Mouse (Mus musculus) G1E (cell line): ENCODE measurements around the gene Hist1h2bg. TPM values are rescaled to one million over a fixed set of nuclear protein-coding genes. Genes with fewer than 3 reads are reported as not detected.
"Not testable (repeated sequence)": the region's sequence is repeated elsewhere in the genome, so short reads cannot be mapped to it uniquely, and the experiment has no call there.

Source experiments
- ATAC-seq: 2 replicates; pipeline ENCODE4 v1.8.0; 2016; ENCODE audit warnings: mild to moderate bottlenecking; ENCODE audit not compliant: insufficient number of reproducible peaks, poor library complexity, low FRiP score, severe bottlenecking; ENCODE audit errors: extremely low read depth
- DNase-seq: peaks from one replicate; pipeline ENCODE4 v3.0.0; 2012; ENCODE audit warnings: low spot score
- H3K27me3 ChIP-seq: 2 replicates; pipeline ENCODE4 v1.6.1; 2012; ENCODE audit warnings: mild to moderate bottlenecking, low read length, inconsistent platforms; ENCODE audit not compliant: insufficient read depth
- H3K36me3 ChIP-seq: replicated peaks from 2 replicates; pipeline ENCODE3; 2012; ENCODE audit warnings: mild to moderate bottlenecking, inconsistent platforms
- H3K4me1 ChIP-seq: 2 replicates; pipeline ENCODE4 v1.6.1; 2012; ENCODE audit warnings: low read depth, low read length, inconsistent platforms, mixed read lengths; ENCODE audit not compliant: insufficient read depth
- H3K4me3 ChIP-seq: 2 replicates; pipeline ENCODE4 v1.5.1; 2012; ENCODE audit warnings: low read depth, mild to moderate bottlenecking, inconsistent platforms, low read length, moderate library complexity, mixed read lengths
- H3K9me3 ChIP-seq: replicated peaks from 2 replicates; pipeline ENCODE4 v1.6.1; 2012; ENCODE audit warnings: inconsistent platforms
- CTCF ChIP-seq: IDR thresholded peaks from 2 replicates; pipeline ENCODE4 v1.5.1; 2012; ENCODE audit warnings: low read depth, low read length, inconsistent platforms, mixed read lengths
- GATA1 ChIP-seq: IDR thresholded peaks from 2 replicates; pipeline ENCODE4 v1.6.1; 2012; ENCODE audit warnings: borderline replicate concordance, low read length, inconsistent platforms, mixed read lengths
- GATA2 ChIP-seq: IDR thresholded peaks from 2 replicates; pipeline ENCODE4 v1.6.1; 2012; ENCODE audit warnings: low read depth, low read length, inconsistent platforms, borderline replicate concordance
- POLR2AphosphoS5 ChIP-seq: IDR thresholded peaks from 2 replicates; pipeline ENCODE4 v1.6.1; 2012; ENCODE audit warnings: low read depth, low read length, inconsistent platforms; ENCODE audit not compliant: insufficient replicate concordance
- TAL1 ChIP-seq: conservative IDR thresholded peaks from 2 replicates; pipeline ENCODE4 v1.6.1; 2012; ENCODE audit warnings: low read depth, low read length, inconsistent platforms, mixed read lengths
- polyA plus RNA-seq: library from polyadenylated mRNA; stranded (reverse); fragments of >175 nt; gene quantifications from 2 replicates; pipeline ENCODE4 v1.2.3, GENCODE M21; 2012
- total RNA-seq, 2 experiments: library from RNA; stranded (forward) in 1 of 2; stranded (reverse) in 1 of 2; fragments of 200-1000 nt in 1 of 2; fragments of >200 nt in 1 of 2; fragmentation: Nextera tagmentation in 1 of 2; gene quantifications; 2 replicates each; pipeline ENCODE4 v1.2.3; 2014 to 2017

Hist1h2bg gene
- total and polyA plus RNA-seq, 3 experiments: 13.0 to 1,531 (median 1,342) TPM

GRCm38 (mm10) chr13:23586099-23586939, 15.1 kb downstream of the Hist1h2bg start:
- H3K4me3 ChIP-seq: peak overlapping the region; percentile 4; the same call in 1 of the 2 replicates
- H3K4me1 ChIP-seq: peaks cover 62% of the 10 kb centered on the region
- TF ChIP-seq POLR2AphosphoS5: no peak
- no peak for TF ChIP-seq TAL1
- TF ChIP-seq GATA2: no peak
- no peak for TF ChIP-seq CTCF
- TF ChIP-seq GATA1: no peak
- ATAC-seq (no peak), DNase-seq (no peak)
- H3K36me3 ChIP-seq: no peaks in the 10 kb centered on the region
- H3K9me3 ChIP-seq: no peaks in the 10 kb centered on the region
- H3K27me3 ChIP-seq: no peaks in the 10 kb centered on the region

- H3K36me3 ChIP-seq: no peaks in the 10 kb centered on the region
- ATAC-seq (no peak), DNase-seq (no peak)
- TF ChIP-seq GATA2: no peak
- TF ChIP-seq GATA1: no peak
- no peak for TF ChIP-seq POLR2AphosphoS5
- no peak for TF ChIP-seq TAL1
- TF ChIP-seq CTCF: no peak
- no peaks in the 10 kb centered on the region for H3K27me3 ChIP-seq
- no peaks in the 10 kb centered on the region for H3K9me3 ChIP-seq
- H3K4me1 ChIP-seq: peaks cover 63% of the 10 kb centered on the region
- H3K4me3 ChIP-seq: no peak overlapping the region; the same call in 1 of the 2 replicates
These were observed 15.7 kb downstream of the Hist1h2bg start for GRCm38 (mm10) chr13:23586940-23587225.

DNA sequence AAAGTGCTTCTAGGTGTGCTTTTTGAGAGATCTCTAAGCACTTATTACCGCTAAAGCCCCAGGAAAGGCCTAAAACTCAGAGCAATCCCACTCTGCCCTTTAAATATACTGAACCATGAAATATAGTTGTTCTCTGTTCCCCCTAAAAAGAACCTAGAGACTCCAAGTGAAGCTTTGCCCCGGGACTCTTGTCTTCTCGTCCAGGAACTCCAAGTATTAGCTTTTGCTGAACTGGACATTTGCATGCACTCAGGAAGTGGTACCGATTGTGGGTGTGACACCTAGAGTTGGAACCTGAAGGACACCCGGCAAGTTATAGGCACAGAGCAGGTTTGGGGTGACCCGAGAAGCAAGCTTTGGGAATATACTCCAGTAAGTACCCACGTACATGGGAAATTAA, 20.0 kb downstream of the Hist1h2bg start:
- ATAC-seq: no peak
- peaks cover 76% of the 10 kb centered on the region for H3K4me1 ChIP-seq

DNA sequence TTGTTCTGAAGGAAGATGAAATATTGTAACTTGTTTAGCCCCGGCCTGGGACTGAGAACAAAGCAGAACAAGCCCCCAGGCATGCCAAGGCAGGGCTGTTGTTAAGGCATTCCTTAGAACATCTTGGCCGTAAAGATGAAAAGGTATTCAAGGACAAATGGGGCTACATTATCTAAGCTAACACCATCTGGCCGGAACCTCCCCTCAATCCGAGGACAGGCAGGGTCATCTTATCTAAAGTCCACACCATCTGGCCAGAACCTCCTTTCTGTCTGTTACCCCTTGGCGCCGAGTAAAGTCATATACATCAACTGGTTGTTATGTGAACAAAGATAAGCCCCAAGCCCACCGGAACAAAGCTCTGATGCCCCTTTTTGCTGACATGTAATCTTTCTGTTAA, 20.7 kb downstream of the Hist1h2bg start:
- H3K27me3 ChIP-seq, ATAC-seq, H3K36me3 ChIP-seq, H3K9me3 ChIP-seq, DNase-seq, H3K4me3 ChIP-seq: not testable (repeated sequence)
- peak; percentile 50 for TF ChIP-seq TAL1
- peaks cover 74% of the 10 kb centered on the region for H3K4me1 ChIP-seq

More for the DNA sequence above, 20.0 kb downstream of the Hist1h2bg start:
- Histone ChIP-seq H3K27me3 (no peaks in the 10 kb centered on the region), H3K36me3 (no peaks in the 10 kb centered on the region), H3K4me3 (no peak overlapping the region), H3K9me3 (no peaks in the 10 kb centered on the region)
- no peak for DNase-seq
- TF ChIP-seq GATA2: no peak
- no peak for TF ChIP-seq TAL1
- TF ChIP-seq GATA1: no peak
- no peak for TF ChIP-seq POLR2AphosphoS5

GRCm38 (mm10) chr13:23592614-23593013, 21.4 kb downstream of the Hist1h2bg start:
- no peak for ATAC-seq
- no peak overlapping the region for H3K4me3 ChIP-seq
- TF ChIP-seq GATA2: no peak
- no peak for TF ChIP-seq CTCF
- no peak for TF ChIP-seq GATA1
- TF ChIP-seq TAL1: no peak
- no peak for TF ChIP-seq POLR2AphosphoS5
- no peaks in the 10 kb centered on the region for H3K9me3 ChIP-seq
- H3K27me3 ChIP-seq: no peaks in the 10 kb centered on the region
- peaks cover 77% of the 10 kb centered on the region for H3K4me1 ChIP-seq
- no peak for DNase-seq
- H3K36me3 ChIP-seq: no peaks in the 10 kb centered on the region

DNA sequence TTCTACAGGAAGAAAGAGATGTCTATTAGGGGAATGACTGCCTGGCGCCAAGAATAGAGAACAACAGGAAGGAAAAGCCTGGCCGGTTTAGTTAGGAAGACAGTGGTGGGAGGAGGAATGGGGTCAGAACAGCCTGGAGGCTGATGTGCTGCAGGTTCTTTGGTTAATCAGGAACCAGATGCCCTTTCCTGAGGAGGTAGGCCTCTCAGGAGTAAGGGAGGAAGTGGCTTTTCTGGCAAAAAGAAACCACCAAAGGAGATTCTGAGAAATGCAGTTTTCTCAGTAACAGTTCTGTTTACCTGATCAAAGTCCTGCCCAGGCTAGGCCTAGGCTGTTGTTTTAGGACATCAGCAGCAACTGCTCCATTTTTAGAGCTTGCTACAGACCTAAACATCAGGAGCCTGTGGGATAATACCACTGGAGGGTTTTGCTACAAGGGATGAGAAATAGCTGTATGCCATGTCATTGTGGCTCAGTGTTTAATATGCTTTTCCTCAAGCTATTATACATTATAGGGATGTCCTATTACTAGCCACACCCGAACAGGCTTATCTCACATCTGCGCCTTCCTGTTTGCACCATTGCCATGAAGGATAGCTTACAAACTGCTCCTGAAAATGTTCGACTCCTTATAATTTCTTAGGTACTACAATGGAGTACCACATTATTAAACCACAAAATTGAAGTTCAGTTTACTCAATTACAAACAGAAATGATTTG, 22.0 kb downstream of the Hist1h2bg start:
- peak; percentile 28 for DNase-seq
- Histone ChIP-seq H3K27me3 (no peaks in the 10 kb centered on the region), H3K9me3 (no peaks in the 10 kb centered on the region), H3K4me1 (peaks cover 82% of the 10 kb centered on the region), H3K4me3 (no peak overlapping the region), H3K36me3 (no peaks in the 10 kb centered on the region)
- peak; percentile 47; the same call in 1 of the 2 replicates for ATAC-seq
- TF ChIP-seq GATA1 (no peak), CTCF (no peak), TAL1 (no peak), GATA2 (no peak), POLR2AphosphoS5 (no peak)
